Mouse (Mus musculus): ENCODE measurements at regions not wholly inside any gene's neighbourhood (a gene's known extent, or its start where the extent isn't known, plus 50 kb on each side); places are given as distances from the start of the nearest gene placed in this dataset.

GRCm38 (mm10) chr10:16714526-16714925 lies 1008.5 kb upstream of the Cited2 start:
- no peak for DNase-seq (ENCODE audit: low spot score in 2 of 2)

DNA sequence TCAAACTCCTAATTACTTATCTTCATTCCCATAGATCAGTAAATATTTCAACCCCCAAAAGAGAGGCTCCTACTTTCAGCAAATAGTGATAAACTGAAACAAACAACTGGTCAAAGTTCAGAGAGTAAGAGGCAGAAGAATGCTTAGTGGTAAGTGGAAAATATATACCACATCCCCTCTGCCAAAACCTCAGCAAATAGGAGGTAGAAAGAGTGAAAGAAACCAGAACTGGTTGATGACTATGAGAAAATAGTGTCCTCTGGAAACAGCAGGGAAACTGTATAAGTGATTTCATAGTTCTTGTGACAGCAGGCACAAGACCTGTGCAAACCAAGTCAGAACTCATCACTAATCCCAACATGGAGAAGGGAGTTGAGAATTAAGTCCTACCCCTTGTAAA lies 980.8 kb upstream of the Cited2 start:
- DNase-seq (ENCODE audit: low spot score in 2 of 2), result no peak

DNA sequence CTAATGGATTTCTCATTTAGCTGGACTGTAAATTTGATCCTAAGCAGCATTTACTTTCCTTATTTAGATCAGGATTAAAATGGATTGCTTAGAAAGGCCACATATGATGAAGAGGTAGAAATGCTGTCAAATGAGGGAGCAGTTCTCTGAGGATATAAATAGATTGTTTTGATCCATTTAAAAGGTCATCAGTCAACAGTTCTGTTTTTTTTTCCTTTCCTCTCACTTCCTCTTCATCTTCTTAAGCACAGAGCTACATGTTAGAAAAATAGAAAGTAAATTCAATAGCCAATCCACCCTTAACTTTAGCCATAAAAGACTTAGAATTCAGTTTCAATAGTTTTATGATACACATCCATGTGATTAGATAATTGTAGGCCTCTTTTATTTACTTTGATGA lies 971.5 kb upstream of the Cited2 start:
- no peak for DNase-seq (ENCODE audit: low spot score in 2 of 2)

GRCm38 (mm10) chr10:16789641-16790243 lies 933.3 kb upstream of the Cited2 start:
- peak in 1 of 2 experiments; percentile 11 for DNase-seq (ENCODE audit: low spot score in 2 of 2)

- no peak for DNase-seq (ENCODE audit: low spot score in 2 of 2)
These were observed 919.0 kb upstream of the Cited2 start for GRCm38 (mm10) chr10:16803978-16804377.

GRCm38 (mm10) chr10:16810716-16811115 lies 912.3 kb upstream of the Cited2 start:
- DNase-seq (ENCODE audit: low spot score in 2 of 2), result no peak

DNA sequence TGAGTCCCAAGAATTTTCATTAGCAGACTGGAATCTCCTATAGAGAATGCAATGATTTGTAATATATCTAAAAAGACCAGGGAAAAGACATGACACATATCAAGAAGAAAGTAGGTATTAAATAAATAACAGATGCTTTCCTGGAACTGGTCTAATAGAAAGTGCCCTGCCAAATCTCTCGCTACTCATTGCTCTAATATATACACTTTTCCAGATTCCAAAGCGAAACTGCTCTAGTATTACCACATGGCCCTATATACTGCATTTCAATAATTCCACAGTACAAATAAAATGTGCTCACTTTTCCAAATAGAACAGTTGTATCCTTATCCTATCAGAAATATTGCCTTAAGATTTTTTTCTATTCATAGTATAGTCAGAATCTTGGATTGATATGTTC lies 909.0 kb upstream of the Cited2 start:
- DNase-seq (ENCODE audit: low spot score in 2 of 2), result no peak

- DNase-seq (ENCODE audit: low spot score in 2 of 2), result no peak
These were observed 861.5 kb upstream of the Cited2 start for GRCm38 (mm10) chr10:16861534-16861933.

- no peak for DNase-seq (ENCODE audit: low spot score in 2 of 2)
These were observed 856.1 kb upstream of the Cited2 start for GRCm38 (mm10) chr10:16866914-16867313.

GRCm38 (mm10) chr10:16874131-16874530 lies 848.9 kb upstream of the Cited2 start:
- no peak for DNase-seq (ENCODE audit: low spot score in 2 of 2)

- DNase-seq (ENCODE audit: low spot score in 2 of 2), result no peak
These were observed 844.8 kb upstream of the Cited2 start for GRCm38 (mm10) chr10:16878197-16878596.

DNA sequence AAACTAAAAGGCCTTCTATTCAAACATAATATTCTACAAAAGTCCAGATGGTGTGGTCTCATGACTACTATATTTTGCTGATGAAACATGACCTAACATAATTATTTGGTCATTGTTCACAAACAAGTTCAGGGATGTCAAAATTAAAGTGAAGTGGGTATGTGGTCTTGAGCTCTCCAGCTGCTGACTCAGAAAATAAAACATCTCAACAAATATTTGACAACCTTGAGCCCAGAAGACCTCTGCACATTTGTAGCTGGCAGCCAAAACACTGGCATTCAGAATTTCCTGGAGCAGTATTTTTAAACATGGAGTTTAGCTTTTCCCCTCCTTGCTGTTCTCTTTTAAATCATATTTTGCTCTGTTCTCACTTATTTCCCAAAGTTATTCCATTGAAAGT lies 829.7 kb upstream of the Cited2 start:
- no peak for DNase-seq (ENCODE audit: low spot score in 2 of 2)

GRCm38 (mm10) chr10:16895332-16895731 lies 827.7 kb upstream of the Cited2 start:
- DNase-seq (ENCODE audit: low spot score in 2 of 2), result no peak

- DNase-seq (ENCODE audit: low spot score in 2 of 2), result no peak
These were observed 800.1 kb upstream of the Cited2 start for GRCm38 (mm10) chr10:16922888-16923287.

DNA sequence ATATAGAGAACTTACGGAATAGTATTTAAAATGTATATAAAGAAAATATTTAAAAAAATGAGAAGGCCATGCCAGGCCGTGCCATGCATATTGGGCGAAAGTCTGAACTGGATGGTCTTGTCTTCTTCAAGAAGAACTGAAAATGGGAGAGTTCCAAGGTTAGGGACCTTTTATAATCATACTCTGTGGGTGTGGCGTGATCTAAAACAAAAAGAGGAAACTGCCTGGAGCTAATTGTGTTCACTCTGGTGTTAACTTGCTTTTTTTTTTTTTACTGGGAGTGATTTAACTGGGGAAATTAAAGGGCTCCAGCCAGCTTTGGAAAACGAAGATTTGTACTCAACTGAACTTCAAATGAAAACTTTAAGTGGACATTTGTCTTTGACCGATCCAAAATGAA lies 799.2 kb upstream of the Cited2 start:
- no peak for DNase-seq (ENCODE audit: low spot score in 2 of 2)

DNA sequence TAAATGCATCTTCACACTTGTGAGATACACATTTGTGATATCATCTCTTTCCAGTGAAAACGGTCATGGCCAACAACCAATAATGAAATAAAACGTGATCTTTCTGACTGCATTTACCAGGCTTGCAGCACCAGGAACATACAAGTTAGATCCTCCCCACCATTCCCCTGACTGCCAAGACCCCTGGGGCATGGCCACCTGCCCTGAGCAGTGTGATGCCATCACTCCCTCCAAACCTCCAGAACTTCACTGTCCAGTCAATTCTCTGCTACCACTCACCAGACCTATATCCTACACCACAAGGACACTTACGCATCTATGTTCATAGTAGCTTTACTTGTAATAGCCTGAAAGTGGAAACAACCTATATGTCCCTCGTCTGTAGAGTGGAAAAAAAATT lies 785.3 kb upstream of the Cited2 start:
- DNase-seq (ENCODE audit: low spot score in 2 of 2), result no peak

DNA sequence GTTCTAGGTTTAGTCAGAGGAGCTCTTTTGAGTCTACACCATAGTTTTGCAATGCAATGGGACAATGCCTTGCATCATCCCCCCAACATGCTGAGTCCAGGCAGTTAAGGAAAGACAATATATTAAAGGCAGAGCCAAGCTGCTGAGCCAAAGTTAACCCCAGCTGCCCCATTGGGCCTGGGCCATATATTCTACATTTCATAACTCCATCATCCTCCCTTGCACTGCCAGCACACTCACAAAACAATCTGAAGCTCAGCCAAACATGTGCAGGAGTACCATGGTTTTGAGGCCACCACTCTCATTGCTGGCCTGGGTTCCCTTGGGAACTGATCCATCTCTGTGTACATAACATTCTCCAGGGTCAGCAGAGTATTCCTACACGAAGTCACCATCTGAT lies 771.4 kb upstream of the Cited2 start:
- no peak for DNase-seq (ENCODE audit: low spot score in 2 of 2)

DNA sequence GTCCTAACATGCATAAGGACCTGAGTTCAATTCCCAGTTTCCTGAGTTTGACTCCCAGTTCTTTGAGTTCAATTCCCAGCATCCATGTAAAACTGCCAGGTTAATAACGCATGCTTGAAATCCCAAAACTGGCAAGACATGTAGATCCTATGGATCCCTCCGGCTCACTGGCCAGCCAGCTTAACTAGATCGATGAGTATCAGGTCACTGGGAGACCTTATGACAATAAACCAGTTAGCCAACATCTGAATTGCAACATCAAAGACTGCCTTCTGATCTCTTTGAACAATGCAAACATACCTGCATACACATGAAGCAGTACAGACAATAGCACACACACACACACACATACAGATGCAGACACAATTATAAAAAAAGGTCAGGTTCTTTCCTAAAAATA lies 762.0 kb upstream of the Cited2 start:
- DNase-seq (ENCODE audit: low spot score in 2 of 2), result no peak

DNA sequence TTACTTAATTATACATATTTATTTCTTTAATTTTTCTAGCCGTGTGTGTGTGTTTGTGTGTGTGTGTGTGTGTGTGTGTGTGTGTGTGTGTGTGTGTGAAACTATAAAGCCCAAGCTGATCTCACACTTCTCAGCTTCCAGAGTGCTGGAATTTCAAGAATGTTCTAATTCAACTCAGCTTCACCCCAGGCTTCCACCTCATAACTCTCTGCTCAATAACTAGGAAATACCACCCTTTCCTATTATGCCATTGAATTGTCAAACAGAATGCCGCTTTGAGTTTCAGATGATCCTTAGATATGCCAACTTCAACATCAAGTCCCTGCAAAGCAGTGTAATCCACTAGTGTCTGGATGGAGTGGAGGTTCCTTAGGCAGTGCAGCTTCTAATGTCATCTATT lies 760.6 kb upstream of the Cited2 start:
- no peak for DNase-seq (ENCODE audit: low spot score in 2 of 2)

DNA sequence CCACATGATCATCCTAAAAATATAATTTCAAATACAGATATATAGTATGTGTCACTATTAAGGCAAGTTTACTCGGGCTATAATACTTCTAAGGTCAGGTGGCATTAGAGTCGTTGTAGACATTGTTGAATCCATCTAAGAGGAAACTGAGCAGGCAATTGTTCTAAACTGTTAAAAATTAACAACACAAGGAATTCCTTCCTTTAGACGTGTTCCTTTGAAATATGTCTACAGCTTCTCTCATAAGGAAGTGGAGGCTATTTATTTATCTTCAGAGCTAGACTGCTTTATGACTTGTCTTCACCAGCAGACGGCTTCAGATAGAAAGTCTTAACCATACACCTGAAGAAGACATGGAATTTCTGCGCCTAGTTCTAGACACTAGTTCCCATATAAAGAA lies 744.2 kb upstream of the Cited2 start:
- DNase-seq (ENCODE audit: low spot score in 2 of 2), result no peak

- DNase-seq (ENCODE audit: low spot score in 2 of 2), result no peak
These were observed 732.8 kb upstream of the Cited2 start for GRCm38 (mm10) chr10:16990227-16990626.

DNA sequence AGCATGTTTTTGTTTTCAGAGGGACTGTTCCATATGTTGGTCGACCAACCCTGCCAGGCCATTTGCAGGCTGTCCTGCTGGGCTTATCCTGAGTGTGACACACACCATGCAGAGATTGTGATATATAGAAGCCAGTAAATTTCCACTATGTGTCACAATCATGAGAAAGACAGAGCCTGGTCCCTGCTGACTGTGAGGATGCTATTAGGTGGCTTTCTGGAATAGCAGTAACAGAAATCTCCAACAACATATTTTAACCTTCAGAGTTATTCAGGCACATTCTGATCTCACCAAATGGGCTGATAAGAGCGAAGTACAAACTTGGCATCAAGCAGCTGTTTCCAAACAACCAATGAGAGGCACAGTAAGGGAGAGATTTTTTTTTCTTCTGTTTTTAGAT lies 729.2 kb upstream of the Cited2 start:
- no peak for DNase-seq (ENCODE audit: low spot score in 2 of 2)

GRCm38 (mm10) chr10:16994526-16994925 lies 728.5 kb upstream of the Cited2 start:
- DNase-seq (ENCODE audit: low spot score in 2 of 2), result peak in 1 of 2 experiments; percentile 8

DNA sequence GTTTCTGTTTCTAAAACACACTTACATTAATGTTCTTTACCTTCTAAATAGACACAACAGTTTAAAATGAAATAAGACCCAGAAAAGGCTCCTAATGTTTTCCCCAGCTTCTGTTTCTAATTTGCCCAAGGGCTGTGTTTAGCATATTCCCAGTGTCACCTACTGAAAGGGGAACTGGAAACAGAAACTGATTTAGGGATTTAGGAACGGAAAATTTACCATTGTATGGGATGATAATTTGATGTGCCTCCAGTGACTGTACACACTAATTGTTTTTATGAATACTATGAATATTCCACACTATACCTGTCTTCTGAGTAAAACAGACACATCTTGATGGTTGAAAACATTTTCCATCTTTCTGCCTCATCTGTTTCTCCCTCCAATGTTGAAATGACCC lies 728.0 kb upstream of the Cited2 start:
- DNase-seq (ENCODE audit: low spot score in 2 of 2), result no peak
